Mouse (Mus musculus): ENCODE data around the gene Prkci. TPM values are rescaled to one million over a fixed set of nuclear protein-coding genes. Genes with fewer than 3 reads are reported as not detected.

Gene Prkci
- polyA plus RNA-seq, 1 experiment from 2014 or later = 5.0 TPM

DNA sequence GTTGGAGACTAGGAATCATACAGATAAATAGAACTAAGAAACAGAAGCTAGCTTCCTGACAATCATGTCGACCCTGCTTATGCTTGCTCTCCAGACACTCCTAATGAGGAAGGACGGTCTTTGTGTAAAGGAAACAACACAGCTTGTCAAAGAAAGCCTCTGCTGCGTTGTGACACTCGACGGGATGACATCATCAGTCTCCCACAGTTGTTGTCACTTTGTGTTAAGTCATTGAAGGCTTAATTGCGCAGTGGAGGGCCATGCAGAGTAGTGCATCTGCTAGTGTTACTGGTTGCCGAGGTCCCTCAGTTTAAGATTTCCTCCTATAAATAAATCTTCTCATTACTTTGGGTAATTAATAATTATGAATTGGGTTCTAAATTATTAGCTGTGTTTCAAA lies 54.8 kb downstream of the Prkci start:
- Histone ChIP-seq H3K9me3 (replicated peaks) (no peaks in the 10 kb centered on the region), H3K9ac (no peak overlapping the region), H3K4me3 (replicated peaks) (no peak overlapping the region), H3K4me1 (replicated peaks) (no peaks in the 10 kb centered on the region), H3K4me2 (no peak overlapping the region), H3K27me3 (no peaks in the 10 kb centered on the region), H3K27ac (no peak overlapping the region), H3K36me3 (peaks cover 4% of the 10 kb centered on the region)
- WGBS (ENCODE audit: insufficient replicate concordance) = 59% methylated on average over 7 of the region's 7 CpGs
- ATAC-seq (ENCODE audit: low read depth) = no peak
- DNase-seq = no peak

DNA sequence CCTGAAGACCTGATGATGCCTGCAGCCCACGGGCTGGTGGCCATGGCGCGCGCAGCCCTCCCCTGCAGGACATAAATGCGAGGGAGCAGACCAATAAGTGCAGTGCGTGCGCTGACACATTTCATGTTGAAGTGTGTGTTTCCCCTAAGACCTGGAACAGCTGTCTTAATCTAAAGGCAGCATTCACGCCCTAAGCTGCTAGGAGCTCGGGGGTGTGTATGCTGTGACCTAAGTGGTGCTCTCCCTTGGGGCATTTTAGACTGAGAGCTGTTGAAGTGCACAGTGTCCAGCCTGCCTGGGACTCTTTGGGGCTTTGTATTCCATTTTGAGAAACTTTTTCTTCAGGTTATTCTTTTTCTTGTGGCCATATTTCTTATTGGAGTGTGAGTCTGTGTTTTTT lies 56.2 kb downstream of the Prkci start:
- Histone ChIP-seq H3K4me1 (replicated peaks) (0 out of 2 replicates have a peak, but pooled peaks cover 3% of the 10 kb centered on the region), H3K9me3 (replicated peaks) (no peaks in the 10 kb centered on the region), H3K36me3 (peaks cover 4% of the 10 kb centered on the region), H3K4me3 (replicated peaks) (no peak overlapping the region), H3K27ac (no peak overlapping the region), H3K4me2 (no peak overlapping the region), H3K9ac (no peak overlapping the region), H3K27me3 (no peaks in the 10 kb centered on the region)
- DNase-seq (no peak), ATAC-seq (ENCODE audit: low read depth) (no peak)
- WGBS (ENCODE audit: insufficient replicate concordance) = 75% methylated on average over 9 of the region's 9 CpGs

- no peak for ATAC-seq (ENCODE audit: low read depth)
These were observed 57.6 kb downstream of the Prkci start for GRCm38 (mm10) chr3:31053191-31053590.

GRCm38 (mm10) chr3:31054888-31055287 lies 59.3 kb downstream of the Prkci start:
- H3K9ac ChIP-seq = no peak overlapping the region
- 0 out of 2 replicates have a peak, but pooled peaks cover 3% of the 10 kb centered on the region for H3K4me1 ChIP-seq (replicated peaks)
- H3K27ac ChIP-seq = no peak overlapping the region; the same call in 1 of the 2 replicates
- H3K9me3 ChIP-seq (replicated peaks) = no peaks in the 10 kb centered on the region
- peaks cover 4% of the 10 kb centered on the region for H3K36me3 ChIP-seq
- H3K27me3 ChIP-seq = no peaks in the 10 kb centered on the region
- H3K4me3 ChIP-seq (replicated peaks) = no peak overlapping the region
- 78% methylated on average over 8 of the region's 8 CpGs for WGBS (ENCODE audit: insufficient replicate concordance)
- DNase-seq (no peak), ATAC-seq (ENCODE audit: low read depth) (no peak)
- no peak overlapping the region for H3K4me2 ChIP-seq

More at GRCm38 (mm10) chr3:31053191-31053590, 57.6 kb downstream of the Prkci start:
- no peaks in the 10 kb centered on the region for H3K9me3 ChIP-seq (replicated peaks)
- H3K4me1 ChIP-seq (replicated peaks) = 0 out of 2 replicates have a peak, but pooled peaks cover 3% of the 10 kb centered on the region
- no peaks in the 10 kb centered on the region for H3K27me3 ChIP-seq
- H3K4me2 ChIP-seq = no peak overlapping the region
- DNase-seq = no peak
- H3K36me3 ChIP-seq = peaks cover 4% of the 10 kb centered on the region
- 87% methylated on average over 9 of the region's 9 CpGs for WGBS (ENCODE audit: insufficient replicate concordance)
- no peak overlapping the region for H3K9ac ChIP-seq
- H3K27ac ChIP-seq = no peak overlapping the region
- no peak overlapping the region for H3K4me3 ChIP-seq (replicated peaks)

DNA sequence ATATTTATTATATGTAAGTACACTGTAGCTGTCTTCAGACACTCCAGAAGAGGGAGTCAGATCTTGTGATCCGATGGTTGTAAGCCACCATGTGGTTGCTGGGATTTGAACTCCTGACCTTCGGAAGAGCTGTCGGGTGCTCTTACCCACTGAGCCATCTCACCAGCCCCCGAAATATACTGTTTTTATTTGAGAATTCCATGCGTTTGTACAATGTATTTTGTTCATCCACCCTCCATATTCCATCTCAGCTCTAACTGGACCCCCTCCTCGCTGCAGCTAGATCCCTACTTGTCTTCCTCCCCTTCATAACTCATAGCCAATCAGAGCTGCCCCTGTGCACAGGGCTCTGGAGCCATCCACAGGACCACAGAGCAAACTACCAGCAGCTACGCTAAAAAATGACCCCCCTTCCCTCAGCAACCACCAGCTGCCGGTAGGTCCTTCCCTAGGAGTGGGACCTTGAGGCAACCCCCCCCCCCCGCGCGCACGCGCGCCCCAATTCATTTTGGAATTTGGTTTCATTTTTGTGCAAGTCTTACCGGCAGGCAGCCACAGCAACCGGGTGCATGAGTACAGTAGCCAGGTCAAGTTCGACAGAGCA lies 60.6 kb downstream of the Prkci start:
- H3K27me3 ChIP-seq = no peaks in the 10 kb centered on the region
- H3K9me3 ChIP-seq (replicated peaks) = no peaks in the 10 kb centered on the region
- ATAC-seq (ENCODE audit: low read depth) (peak; percentile 57), DNase-seq (peak; percentile 6)
- H3K27ac ChIP-seq = 0 out of 2 replicates have a peak overlapping the region, but pooled peaks have one; percentile 1
- H3K9ac ChIP-seq = peak overlapping the region; percentile 61
- peak overlapping the region; percentile 73 for H3K4me2 ChIP-seq
- H3K36me3 ChIP-seq = no peaks in the 10 kb centered on the region
- peak overlapping the region; percentile 65 for H3K4me3 ChIP-seq (replicated peaks)
- 20% methylated on average over 17 of the region's 17 CpGs for WGBS (ENCODE audit: insufficient replicate concordance)
- peaks cover 11% of the 10 kb centered on the region for H3K4me1 ChIP-seq (replicated peaks)

GRCm38 (mm10) chr3:31056651-31057627 lies 61.4 kb downstream of the Prkci start:
- WGBS (ENCODE audit: insufficient replicate concordance) = 1% methylated on average over 30 of the region's 30 CpGs
- Histone ChIP-seq H3K27ac (peak overlapping the region; percentile 74), H3K9ac (peak overlapping the region; percentile 61), H3K4me1 (replicated peaks) (peaks cover 16% of the 10 kb centered on the region), H3K27me3 (no peaks in the 10 kb centered on the region), H3K36me3 (no peaks in the 10 kb centered on the region), H3K9me3 (replicated peaks) (no peaks in the 10 kb centered on the region), H3K4me2 (peak overlapping the region; percentile 73), H3K4me3 (replicated peaks) (peak overlapping the region; percentile 65)
- peak; percentile 73 for DNase-seq
- ATAC-seq (ENCODE audit: low read depth) = peak; percentile 83

DNA sequence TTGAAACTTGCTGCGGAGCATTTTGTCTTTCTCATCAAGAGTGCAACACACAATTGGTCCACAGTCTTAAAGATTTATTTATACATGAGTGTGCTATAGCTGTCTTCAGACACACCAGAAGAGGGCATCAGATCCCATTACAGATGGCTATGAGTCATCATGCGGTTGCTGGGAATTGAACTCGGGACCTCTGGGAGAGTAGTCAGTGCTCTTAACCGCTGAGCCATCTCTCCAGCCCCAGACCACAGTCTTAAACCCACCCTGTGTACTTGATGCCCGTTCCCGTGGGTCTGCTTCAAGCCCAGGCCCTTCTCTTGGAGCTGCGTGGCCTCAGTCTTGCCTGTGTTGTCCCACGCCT lies 65.2 kb downstream of the Prkci start:
- Histone ChIP-seq H3K27me3 (no peaks in the 10 kb centered on the region), H3K4me2 (peak overlapping the region; percentile 53), H3K27ac (no peak overlapping the region), H3K36me3 (no peaks in the 10 kb centered on the region), H3K9me3 (replicated peaks) (no peaks in the 10 kb centered on the region), H3K4me1 (replicated peaks) (peaks cover 16% of the 10 kb centered on the region), H3K4me3 (replicated peaks) (peak overlapping the region; percentile 26; the same call in 1 of the 2 replicates), H3K9ac (0 out of 2 replicates have a peak overlapping the region, but pooled peaks have one; percentile 3)
- DNase-seq = no peak
- ATAC-seq (ENCODE audit: low read depth) = no peak
- WGBS (ENCODE audit: insufficient replicate concordance) = 29% methylated on average over 8 of the region's 8 CpGs

- WGBS (ENCODE audit: insufficient replicate concordance) = 17% methylated on average over 20 of the region's 20 CpGs
- Histone ChIP-seq H3K36me3 (no peaks in the 10 kb centered on the region), H3K27me3 (no peaks in the 10 kb centered on the region), H3K4me3 (replicated peaks) (peak overlapping the region; percentile 26), H3K4me2 (peak overlapping the region; percentile 53), H3K4me1 (replicated peaks) (peaks cover 14% of the 10 kb centered on the region), H3K27ac (no peak overlapping the region), H3K9me3 (replicated peaks) (no peaks in the 10 kb centered on the region), H3K9ac (peak overlapping the region; percentile 3; the same call in 1 of the 2 replicates)
- DNase-seq (no peak), ATAC-seq (ENCODE audit: low read depth) (no peak)
These were observed 65.7 kb downstream of the Prkci start for GRCm38 (mm10) chr3:31061103-31061785.

DNA sequence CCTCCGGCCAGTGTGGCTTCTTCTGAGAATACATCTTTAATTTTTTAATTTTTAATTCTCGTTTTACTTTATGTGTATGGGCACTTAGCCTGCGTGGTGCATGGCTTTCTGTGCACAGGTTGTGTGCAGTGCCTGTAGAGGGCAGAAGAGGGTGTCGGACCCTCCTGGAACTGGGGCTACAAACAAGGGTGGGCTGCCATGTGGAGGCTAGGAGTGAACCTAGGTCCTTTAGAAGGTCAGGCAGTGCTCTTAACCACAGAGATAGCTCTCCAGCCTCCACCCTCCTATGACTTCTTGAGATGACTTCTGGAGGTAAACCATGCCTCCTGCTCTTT lies 66.2 kb downstream of the Prkci start:
- DNase-seq (no peak), ATAC-seq (ENCODE audit: low read depth) (no peak)
- H3K4me2 ChIP-seq = peak overlapping the region; percentile 53
- no peaks in the 10 kb centered on the region for H3K27me3 ChIP-seq
- WGBS (ENCODE audit: insufficient replicate concordance) = 18% methylated on average over 4 of the region's 4 CpGs
- H3K9ac ChIP-seq = peak overlapping the region; percentile 3; the same call in 1 of the 2 replicates
- peak overlapping the region; percentile 26 for H3K4me3 ChIP-seq (replicated peaks)
- H3K4me1 ChIP-seq (replicated peaks) = peaks cover 14% of the 10 kb centered on the region
- no peaks in the 10 kb centered on the region for H3K9me3 ChIP-seq (replicated peaks)
- no peak overlapping the region for H3K27ac ChIP-seq
- no peaks in the 10 kb centered on the region for H3K36me3 ChIP-seq

DNA sequence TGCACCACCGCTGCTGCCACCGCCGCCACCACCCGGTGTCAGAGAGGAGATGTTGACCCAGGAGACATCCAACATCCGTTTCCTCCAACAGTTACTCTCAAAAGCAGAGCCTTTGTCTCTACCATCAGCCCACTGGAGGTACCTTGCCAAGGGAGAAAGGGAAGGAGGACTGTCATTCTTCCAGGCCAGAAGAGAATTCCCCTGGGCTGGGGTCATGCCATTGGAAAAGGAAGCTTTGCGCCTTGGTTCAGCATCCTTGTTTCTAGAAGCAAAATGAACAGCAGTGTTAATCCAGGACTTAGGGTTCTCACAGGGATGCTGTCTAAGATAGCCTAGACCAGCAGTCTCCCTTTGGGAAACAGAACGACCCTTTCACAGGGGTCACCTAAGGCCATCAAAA lies 66.8 kb downstream of the Prkci start:
- Histone ChIP-seq H3K4me1 (replicated peaks) (peaks cover 14% of the 10 kb centered on the region), H3K27ac (no peak overlapping the region), H3K36me3 (no peaks in the 10 kb centered on the region), H3K4me2 (no peak overlapping the region), H3K4me3 (replicated peaks) (no peak overlapping the region), H3K9me3 (replicated peaks) (no peaks in the 10 kb centered on the region), H3K9ac (no peak overlapping the region), H3K27me3 (no peaks in the 10 kb centered on the region)
- DNase-seq (no peak), ATAC-seq (ENCODE audit: low read depth) (no peak)
- 59% methylated on average over 7 of the region's 7 CpGs for WGBS (ENCODE audit: insufficient replicate concordance)

- H3K9ac ChIP-seq = no peak overlapping the region
- WGBS (ENCODE audit: insufficient replicate concordance) = 73% methylated on average over 7 of the region's 7 CpGs
- H3K9me3 ChIP-seq (replicated peaks) = no peaks in the 10 kb centered on the region
- no peak overlapping the region for H3K27ac ChIP-seq
- ATAC-seq (ENCODE audit: low read depth) (no peak), DNase-seq (no peak)
- H3K4me3 ChIP-seq (replicated peaks) = no peak overlapping the region
- no peaks in the 10 kb centered on the region for H3K4me1 ChIP-seq (replicated peaks)
- no peaks in the 10 kb centered on the region for H3K36me3 ChIP-seq
- H3K27me3 ChIP-seq = no peaks in the 10 kb centered on the region
- no peak overlapping the region for H3K4me2 ChIP-seq
These were observed 72.9 kb downstream of the Prkci start for GRCm38 (mm10) chr3:31068482-31068881.
